Comparison of ENCODE assay signal across 9 mouse cellular contexts in genomic region chr11:119796406-119796805, GRCm38 (mm10).
DNase-seq lines count a peak whose midpoint lies in the region; ATAC-seq lines count a peak whose summit lies in the region.
"Had no signal": no experiment of that assay in that cellular context is flagged by ENCODE, and none has a peak within 500 bp of the region (broad histone marks: within the 10 kb centered on the region; RNA-seq: fewer than 3 reads in every experiment).

No protein-coding gene starts in this region.

- 0 out of 2 replicates have a peak overlapping the region, but pooled peaks have one; percentile 9 for H3K27ac ChIP-seq in midbrain, embryonic 10.5 days (replicated peaks)
- no peak overlapping the region for H3K27ac ChIP-seq in midbrain, embryonic 16.5 days (ENCODE audit: low read length)
- H3K27ac ChIP-seq: neural tube, embryonic 13.5 days had no signal

- H3K4me2 ChIP-seq in midbrain, embryonic 16.5 days (ENCODE audit: low read length) = no peak overlapping the region
- H3K4me2 ChIP-seq: neural tube, embryonic 13.5 days had no signal

- peaks cover 23% of the 10 kb centered on the region for H3K36me3 ChIP-seq in midbrain, embryonic 10.5 days
- no peaks in the 10 kb centered on the region for H3K36me3 ChIP-seq in midbrain, embryonic 16.5 days (ENCODE audit: control insufficient read depth, insufficient read depth, low read length)
- H3K36me3 ChIP-seq: neural tube, embryonic 13.5 days had no signal

- H3K9ac ChIP-seq in midbrain, embryonic 16.5 days (ENCODE audit: low read depth, low read length) = no peak overlapping the region
- H3K9ac ChIP-seq: neural tube, embryonic 13.5 days had no signal

- H3K9me3 ChIP-seq in midbrain, embryonic 10.5 days (replicated peaks) = no peaks in the 10 kb centered on the region
- no peaks in the 10 kb centered on the region for H3K9me3 ChIP-seq in midbrain, embryonic 16.5 days (replicated peaks; ENCODE audit: control insufficient read depth, low read length, poor library complexity, severe bottlenecking)
- H3K9me3 ChIP-seq: neural tube, embryonic 13.5 days had no signal

- DNase-seq in midbrain, embryonic 10.5 days (ENCODE audit: low spot score) = no peak
- peak; percentile 69 to 77 for DNase-seq in left cerebral cortex, adult 18-20 months (ENCODE audit: low spot score in 2 of 2)
- peak; percentile 37 for DNase-seq in thymus, postnatal 14 days
- no peak for DNase-seq in urinary bladder, adult 2 months (ENCODE audit: low spot score)
- no peak for DNase-seq in retina, embryonic 14.5 days (ENCODE audit: low spot score)
- no peak for DNase-seq in ovary, postnatal 36 days (ENCODE audit: low spot score)

- ATAC-seq in midbrain, embryonic 16.5 days = no peak
- ATAC-seq in frontal cortex, adult (ENCODE audit: low TSS enrichment) = peak; percentile 64

- peaks cover 18% of the 10 kb centered on the region for H3K4me1 ChIP-seq in midbrain, embryonic 10.5 days
- peaks cover 11% of the 10 kb centered on the region for H3K4me1 ChIP-seq in midbrain, embryonic 16.5 days (ENCODE audit: control insufficient read depth, insufficient read depth, low read length)

- 85% methylated on average over 7 of the region's 7 CpGs for WGBS in midbrain, embryonic 10.5 days
- 57% methylated on average over 7 of the region's 7 CpGs for WGBS in midbrain, embryonic 16.5 days

- no peaks in the 10 kb centered on the region for H3K27me3 ChIP-seq in midbrain, embryonic 10.5 days (ENCODE audit: low read depth, poor library complexity, severe bottlenecking)
- no peaks in the 10 kb centered on the region for H3K27me3 ChIP-seq in midbrain, embryonic 16.5 days (ENCODE audit: control insufficient read depth, insufficient read depth, low read depth, low read length)
- H3K27me3 ChIP-seq: neural tube, embryonic 13.5 days had no signal

- H3K4me3 ChIP-seq in midbrain, embryonic 10.5 days = no peak overlapping the region
- no peak overlapping the region for H3K4me3 ChIP-seq in midbrain, embryonic 16.5 days (ENCODE audit: low read depth, low read length)
- H3K4me3 ChIP-seq: neural tube, embryonic 13.5 days had no signal

Comparison
In these comparisons a context has a peak if more than half of its experiments do, and no peak if none do; other contexts are left out.
1. DNase-seq: peak in left cerebral cortex, adult 18-20 months (2 of 2) and thymus, postnatal 14 days (single experiment); none in midbrain, embryonic 10.5 days (single experiment), urinary bladder, adult 2 months (single experiment), retina, embryonic 14.5 days (single experiment) and ovary, postnatal 36 days (single experiment).